Mouse (Mus musculus): Measurements from ENCODE around the gene Arid1a.

Arid1a gene

DNA sequence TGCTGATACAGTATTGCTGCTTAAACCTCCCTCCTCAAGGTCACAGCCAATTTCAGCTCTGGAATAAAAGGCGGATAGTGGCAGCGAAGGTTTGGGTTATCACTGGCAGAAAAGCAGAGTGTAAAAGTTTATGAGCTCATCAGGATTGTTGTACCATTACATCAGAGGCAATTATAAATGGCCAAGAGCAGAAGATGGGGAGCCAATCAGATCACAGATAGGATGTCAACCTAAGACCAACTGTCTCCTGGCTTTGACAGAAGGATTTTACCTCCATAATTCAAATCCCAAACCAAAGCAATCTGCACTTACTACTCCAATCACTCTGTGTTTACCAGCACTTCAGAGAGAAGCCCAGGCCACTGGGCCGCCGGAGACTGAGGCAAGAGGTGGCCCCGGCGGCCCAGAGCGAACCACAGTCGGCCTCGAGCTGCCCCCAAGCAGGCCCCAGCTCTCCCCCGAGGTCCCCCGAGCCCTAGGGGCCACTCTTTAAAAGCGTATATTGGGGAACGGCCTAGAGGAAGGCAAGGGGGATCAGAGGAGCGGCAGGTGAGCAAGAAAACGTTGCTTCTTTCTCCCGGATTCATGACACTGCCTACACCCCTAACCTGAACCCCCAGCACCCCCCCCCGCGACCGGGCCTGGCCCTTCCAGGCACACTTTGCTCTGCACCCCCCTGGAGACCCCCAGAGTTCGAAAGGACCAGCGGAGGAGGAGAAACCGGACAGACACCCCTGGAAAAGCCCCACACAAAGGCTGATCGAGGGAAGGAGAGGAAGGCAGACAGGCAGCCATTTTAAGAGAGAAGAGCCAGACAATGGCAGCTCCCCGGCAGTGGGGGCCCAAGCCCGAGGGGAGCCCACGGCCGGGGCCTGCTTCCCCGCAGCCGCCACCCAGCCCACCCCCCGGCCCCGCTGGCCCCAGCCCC, 4.8 kb downstream of the Arid1a start:
- in situ Hi-C loops (cut with MboI; ENCODE audit: low pct_unique_long_range_greater_than_20kb in 1 of 2, low sequenced_read_pairs in 2 of 2, unreplicated experiment in 1 of 2), result no loop called here

DNA sequence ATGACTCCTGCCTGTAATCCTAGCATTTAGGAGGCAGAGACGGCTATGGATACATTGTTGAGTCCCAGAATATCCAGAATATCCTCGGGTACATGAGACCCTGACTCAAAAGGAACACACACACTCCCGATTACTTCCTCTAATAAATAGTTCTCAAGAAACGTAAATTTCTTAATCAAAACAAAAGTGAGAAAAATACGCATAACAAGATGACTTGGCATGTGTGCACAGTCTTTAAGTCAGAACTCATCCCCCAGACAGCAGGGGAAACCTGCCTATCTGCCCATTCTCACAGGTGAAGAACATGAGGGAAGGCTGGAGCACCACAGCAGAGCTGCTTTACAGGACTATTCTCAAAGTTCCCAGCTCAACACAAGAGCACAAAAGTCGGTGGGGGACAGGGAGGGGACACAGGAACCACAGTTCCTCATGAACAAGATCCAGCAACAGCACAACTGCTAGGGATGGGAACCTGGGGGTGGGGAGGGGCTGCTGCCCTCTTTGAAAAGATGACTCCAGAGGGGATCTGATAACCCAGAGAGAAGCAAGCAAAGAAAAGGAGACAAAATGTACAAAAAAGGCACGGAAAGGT, 6.3 kb downstream of the Arid1a start:
- in situ Hi-C loops (cut with MboI; ENCODE audit: low pct_unique_long_range_greater_than_20kb in 1 of 2, low sequenced_read_pairs in 2 of 2, unreplicated experiment in 1 of 2), result no loop called here

- in situ Hi-C loops (cut with MboI; ENCODE audit: low pct_unique_long_range_greater_than_20kb in 1 of 2, low sequenced_read_pairs in 2 of 2, unreplicated experiment in 1 of 2), result no loop called here
Observed at GRCm38 (mm10) chr4:133735282-133735681, 21.3 kb downstream of the Arid1a start.

- in situ Hi-C loops (cut with MboI; ENCODE audit: low pct_unique_long_range_greater_than_20kb in 1 of 2, low sequenced_read_pairs in 2 of 2, unreplicated experiment in 1 of 2), result no loop called here
Observed at GRCm38 (mm10) chr4:133730122-133730521, 26.4 kb downstream of the Arid1a start.

- in situ Hi-C loops (cut with MboI; ENCODE audit: low pct_unique_long_range_greater_than_20kb in 1 of 2, low sequenced_read_pairs in 2 of 2, unreplicated experiment in 1 of 2), result no loop called here
Observed at GRCm38 (mm10) chr4:133729541-133730093, 27.0 kb downstream of the Arid1a start.

DNA sequence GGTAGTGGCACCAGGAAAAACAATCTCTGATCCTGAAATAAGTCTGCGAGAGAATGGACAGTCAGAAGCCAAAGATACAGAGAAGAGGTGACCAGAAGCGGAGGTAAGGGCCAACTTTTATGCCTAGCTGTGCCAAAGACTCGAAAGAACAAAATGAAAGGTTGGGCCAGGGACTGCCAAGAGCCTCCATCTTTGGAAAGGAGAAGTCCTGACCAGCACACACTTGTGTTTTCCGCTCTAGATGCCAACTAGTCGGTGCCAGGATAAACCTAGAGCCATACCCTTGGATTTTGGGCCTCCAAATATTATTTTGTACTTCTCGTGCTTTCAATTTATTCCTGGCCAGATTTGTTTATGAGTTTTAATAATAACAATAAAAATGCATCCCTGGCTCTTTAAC, 27.6 kb downstream of the Arid1a start:
- in situ Hi-C loops (cut with MboI; ENCODE audit: low pct_unique_long_range_greater_than_20kb in 1 of 2, low sequenced_read_pairs in 2 of 2, unreplicated experiment in 1 of 2), result no loop called here

DNA sequence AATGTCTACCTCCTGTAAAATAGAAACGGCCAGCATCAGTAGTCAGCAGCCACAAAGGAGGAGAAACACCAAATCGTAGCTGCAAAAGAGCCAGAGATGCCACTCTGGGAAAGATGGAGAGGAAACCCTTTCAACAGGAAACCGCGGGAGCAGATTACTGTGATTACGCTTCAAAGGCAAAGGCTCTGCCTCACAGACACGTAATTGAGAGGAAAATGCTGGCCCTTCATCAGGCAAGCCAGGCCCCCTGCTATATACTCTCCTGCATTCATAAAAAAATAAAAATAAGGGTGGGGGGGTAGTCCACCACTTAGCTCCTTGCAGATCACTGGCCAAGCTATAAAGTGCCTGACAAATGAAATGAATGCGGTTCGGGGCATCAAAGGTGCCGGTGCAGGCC, 28.3 kb downstream of the Arid1a start:
- in situ Hi-C loops (cut with MboI; ENCODE audit: low pct_unique_long_range_greater_than_20kb in 1 of 2, low sequenced_read_pairs in 2 of 2, unreplicated experiment in 1 of 2), result no loop called here

- in situ Hi-C loops (cut with MboI; ENCODE audit: low pct_unique_long_range_greater_than_20kb in 1 of 2, low sequenced_read_pairs in 2 of 2, unreplicated experiment in 1 of 2), result no loop called here
Observed at GRCm38 (mm10) chr4:133725706-133726105, 30.9 kb downstream of the Arid1a start.

DNA sequence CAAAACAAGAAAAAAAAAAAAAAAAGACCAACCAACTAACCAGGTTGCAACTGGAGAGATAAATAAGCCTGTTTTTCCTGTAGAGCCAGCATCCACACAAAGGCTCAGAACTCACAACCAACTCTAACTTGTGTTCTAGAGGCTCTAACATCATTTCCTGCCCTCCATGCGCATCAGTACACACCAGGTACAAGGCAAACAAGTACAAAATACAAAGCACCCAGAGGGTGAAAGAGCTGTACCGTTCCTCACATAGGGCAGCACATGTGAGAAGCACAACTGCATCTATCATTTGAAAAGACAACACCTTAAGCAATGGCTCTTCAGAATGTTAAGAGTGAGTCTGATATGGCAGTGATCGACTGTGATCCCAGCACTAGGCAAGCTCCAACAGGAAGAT, 36.8 kb downstream of the Arid1a start:
- in situ Hi-C loops (cut with MboI; ENCODE audit: low pct_unique_long_range_greater_than_20kb in 1 of 2, low sequenced_read_pairs in 2 of 2, unreplicated experiment in 1 of 2), result no loop called here

DNA sequence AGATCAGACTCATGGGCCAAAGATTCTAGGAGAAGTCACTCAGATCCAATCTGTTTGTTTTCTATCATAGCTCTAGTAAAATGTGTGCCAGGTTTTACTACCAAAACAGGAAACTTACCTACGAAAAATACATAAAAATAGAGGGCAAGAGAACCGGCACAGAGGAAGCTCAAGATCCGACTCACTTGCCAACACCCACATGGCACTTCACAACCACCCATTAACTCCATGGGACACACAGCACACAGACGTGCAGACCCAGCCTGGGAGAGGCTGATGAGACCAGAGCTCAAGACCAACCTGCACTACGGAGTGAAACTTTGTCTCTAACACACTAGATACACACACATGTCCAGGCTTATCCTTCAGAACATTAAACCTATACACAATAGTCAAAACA, 43.8 kb downstream of the Arid1a start:
- in situ Hi-C loops (cut with MboI; ENCODE audit: low pct_unique_long_range_greater_than_20kb in 1 of 2, low sequenced_read_pairs in 2 of 2, unreplicated experiment in 1 of 2), result no loop called here

DNA sequence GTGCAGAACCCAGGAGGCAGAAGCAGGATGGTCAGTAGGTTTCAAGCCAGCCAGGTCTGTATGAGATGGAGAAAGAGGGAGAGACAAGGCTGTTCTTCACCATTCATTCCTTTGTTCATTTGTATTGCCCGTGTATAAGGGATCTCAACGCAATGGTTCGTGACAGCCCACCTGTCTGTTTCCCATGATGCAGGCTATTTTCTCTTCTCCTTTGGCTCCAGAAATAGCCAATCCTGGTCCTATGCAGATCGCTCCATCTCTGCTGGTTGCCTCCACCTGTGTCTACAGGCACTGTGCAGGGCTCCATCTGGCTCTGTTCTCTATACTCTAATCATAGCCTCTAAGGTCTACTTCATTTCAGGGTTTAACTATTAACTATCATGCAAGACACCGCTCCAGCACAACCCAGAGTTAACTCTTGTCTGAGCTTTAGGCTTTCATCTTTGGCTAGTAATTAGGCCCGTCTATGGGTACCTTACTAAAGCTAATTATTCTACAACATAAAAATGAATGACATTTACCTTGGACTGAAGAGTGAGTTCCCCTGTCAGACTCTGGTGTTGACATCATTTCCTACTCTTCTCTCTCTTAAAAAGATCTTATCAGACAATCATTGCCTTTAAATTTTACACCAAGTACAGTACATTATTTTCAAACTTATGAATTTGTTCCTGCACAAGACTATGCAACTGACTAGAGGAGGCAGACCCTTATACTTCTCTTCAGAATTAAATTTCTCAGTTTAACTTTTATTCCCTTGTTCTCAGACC, 45.1 kb downstream of the Arid1a start:
- in situ Hi-C loops (cut with MboI; ENCODE audit: low pct_unique_long_range_greater_than_20kb in 1 of 2, low sequenced_read_pairs in 2 of 2, unreplicated experiment in 1 of 2), result no loop called here

DNA sequence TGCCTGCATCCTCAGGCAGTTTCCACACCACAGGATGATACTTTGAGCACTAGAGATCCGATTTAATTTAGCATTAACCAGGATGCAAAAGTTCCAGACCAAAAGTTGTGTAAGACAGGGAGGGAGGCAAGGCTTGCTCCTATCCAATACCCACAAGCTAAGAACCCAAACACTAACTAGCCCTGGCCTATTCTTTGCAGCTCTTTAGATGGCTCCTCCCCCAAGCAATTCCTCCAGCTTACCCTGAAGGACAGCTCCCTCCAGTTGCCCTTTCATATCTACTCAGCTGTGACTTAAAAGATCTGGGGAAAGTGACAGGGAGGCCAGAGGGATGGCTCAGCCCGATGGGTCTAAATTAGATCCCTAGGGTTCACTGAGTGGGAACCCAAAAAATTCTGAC, 47.2 kb downstream of the Arid1a start:
- in situ Hi-C loops (cut with MboI; ENCODE audit: low pct_unique_long_range_greater_than_20kb in 1 of 2, low sequenced_read_pairs in 2 of 2, unreplicated experiment in 1 of 2), result no loop called here

DNA sequence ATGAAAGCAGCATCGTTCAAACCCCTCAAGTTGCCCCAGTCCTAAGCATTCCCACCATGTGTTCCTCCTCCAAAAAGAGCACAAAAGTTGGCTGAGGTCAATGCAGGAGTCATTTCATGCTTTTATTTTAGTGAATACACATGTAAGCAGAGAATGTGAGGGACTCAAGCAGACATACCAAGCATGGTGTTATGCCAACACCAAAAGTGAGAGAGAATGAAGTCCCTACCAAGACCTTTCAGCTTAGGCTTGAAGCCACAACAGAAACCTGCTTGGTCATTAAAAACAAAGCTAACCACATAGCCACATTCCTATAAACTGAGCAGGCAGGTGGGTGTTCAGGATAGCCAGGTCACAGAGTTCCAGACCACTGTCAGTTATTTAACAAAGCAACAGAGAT, 49.1 kb downstream of the Arid1a start:
- in situ Hi-C loops (cut with MboI; ENCODE audit: low pct_unique_long_range_greater_than_20kb in 1 of 2, low sequenced_read_pairs in 2 of 2, unreplicated experiment in 1 of 2), result no loop called here

GRCm38 (mm10) chr4:133706956-133707355, 49.6 kb downstream of the Arid1a start:
- in situ Hi-C loops (cut with MboI; ENCODE audit: low pct_unique_long_range_greater_than_20kb in 1 of 2, low sequenced_read_pairs in 2 of 2, unreplicated experiment in 1 of 2), result no loop called here

DNA sequence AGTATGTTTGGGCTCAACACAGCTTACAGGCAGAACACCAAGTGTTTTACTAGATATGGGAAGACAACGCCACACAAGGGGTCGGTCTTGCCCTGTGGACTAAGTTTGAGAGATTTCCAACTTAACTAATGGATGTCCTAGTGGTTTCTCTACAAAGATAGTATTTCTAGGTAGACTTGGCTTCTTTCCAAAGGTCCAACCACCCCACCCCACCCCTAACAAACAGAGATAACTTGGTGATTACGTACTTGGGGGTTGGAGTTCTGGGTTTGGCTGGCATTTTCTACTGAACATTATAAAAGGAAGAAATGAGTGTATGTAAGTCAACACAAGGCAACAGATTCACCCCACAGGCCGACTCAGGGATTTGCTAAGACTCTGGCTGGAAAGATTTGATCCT, 51.5 kb downstream of the Arid1a start:
- in situ Hi-C loops (cut with MboI; ENCODE audit: low pct_unique_long_range_greater_than_20kb in 1 of 2, low sequenced_read_pairs in 2 of 2, unreplicated experiment in 1 of 2), result no loop called here

GRCm38 (mm10) chr4:133700905-133701368, 55.6 kb downstream of the Arid1a start:
- in situ Hi-C loops (cut with MboI; ENCODE audit: low pct_unique_long_range_greater_than_20kb in 1 of 2, low sequenced_read_pairs in 2 of 2, unreplicated experiment in 1 of 2), result no loop called here

GRCm38 (mm10) chr4:133695363-133695762, 61.2 kb downstream of the Arid1a start:
- in situ Hi-C loops (cut with MboI; ENCODE audit: low pct_unique_long_range_greater_than_20kb in 1 of 2, low sequenced_read_pairs in 2 of 2, unreplicated experiment in 1 of 2), result no loop called here

- in situ Hi-C loops (cut with MboI; ENCODE audit: low pct_unique_long_range_greater_than_20kb in 1 of 2, low sequenced_read_pairs in 2 of 2, unreplicated experiment in 1 of 2), result no loop called here
Observed at GRCm38 (mm10) chr4:133690252-133690651, 66.3 kb downstream of the Arid1a start.
